Mouse (Mus musculus) brain, embryonic 14.5 days (tissue): ENCODE measurements around the gene Gpr176.

Source experiments
- CTCF ChIP-seq: fragments of 200-500 bp; IDR thresholded peaks from 2 replicates; pipeline ENCODE4 v1.5.1; 2012; ENCODE audit warnings: inconsistent platforms, mild to moderate bottlenecking, moderate library complexity, borderline replicate concordance; ENCODE audit not compliant: insufficient read depth, insufficient read length; ENCODE audit errors: extremely low read depth
- POLR2A ChIP-seq: fragments of 200-500 bp; IDR thresholded peaks from 2 replicates; pipeline ENCODE4 v1.6.1; 2012; ENCODE audit warnings: mild to moderate bottlenecking, inconsistent platforms, borderline replicate concordance; ENCODE audit not compliant: poor library complexity, insufficient read depth, insufficient read length, severe bottlenecking; ENCODE audit errors: extremely low read depth

DNA sequence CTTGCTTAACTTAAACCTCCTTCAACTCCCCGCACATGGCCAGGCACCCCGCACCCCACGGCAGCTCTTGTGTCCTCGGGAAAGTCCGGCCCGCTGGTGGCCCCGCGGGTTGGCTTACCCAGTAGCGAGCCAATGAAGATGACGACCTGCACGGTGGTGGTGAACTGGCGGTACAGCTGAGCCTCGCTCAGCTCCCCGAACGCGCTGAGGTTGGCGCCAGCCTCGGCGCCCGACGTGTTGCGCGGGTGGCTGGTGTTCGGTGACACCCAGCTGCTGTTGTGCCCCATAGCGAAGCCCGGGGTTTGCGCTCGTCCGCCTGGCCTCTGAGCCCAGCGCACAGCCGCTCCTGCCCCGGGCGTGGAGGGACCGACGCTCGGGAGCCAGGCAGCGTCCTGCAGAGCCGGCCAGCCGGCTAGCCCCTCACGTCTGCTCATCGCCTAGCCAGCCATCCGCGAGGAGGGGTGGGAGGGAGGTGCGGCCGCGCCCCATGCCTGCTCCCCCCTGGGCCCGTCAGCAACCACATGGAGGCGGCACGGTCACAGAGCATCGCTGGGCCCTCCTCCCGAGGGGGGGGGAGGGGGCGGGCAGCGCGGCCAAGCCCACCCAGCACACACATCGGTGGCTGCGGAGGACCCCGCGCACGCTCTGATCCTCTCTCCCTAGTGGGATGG is at the start of gene Gpr176:
- TF ChIP-seq POLR2A (0 out of 2 replicates have a peak, but pooled peaks have one; percentile 11), CTCF (no peak)
